Mouse (Mus musculus): ENCODE measurements around the gene P2ry2. TPM values are rescaled to one million over a fixed set of nuclear protein-coding genes. Genes with fewer than 3 reads are reported as not detected.
A peak's percentile ranks its signal among the peaks of the same experiment; 100 is the strongest.

Gene P2ry2
- total RNA-seq, 2 experiments from 2014 or later, result 19.5 to 20.1 TPM

- peak in 1 of 2 experiments; percentile 50 for DNase-seq
Measured at GRCm38 (mm10) chr7:101027623-101028443, 15.2 kb upstream of the P2ry2 start.

- DNase-seq, result no peak
Measured at GRCm38 (mm10) chr7:101026836-101027235, 14.2 kb upstream of the P2ry2 start.

- DNase-seq, result no peak
Measured at GRCm38 (mm10) chr7:101017492-101017891, 4.8 kb upstream of the P2ry2 start.

GRCm38 (mm10) chr7:101017021-101017461 is 4.4 kb upstream of the P2ry2 start:
- no peak for DNase-seq

GRCm38 (mm10) chr7:101014985-101015384 is 2.3 kb upstream of the P2ry2 start:
- no peak for DNase-seq

DNA sequence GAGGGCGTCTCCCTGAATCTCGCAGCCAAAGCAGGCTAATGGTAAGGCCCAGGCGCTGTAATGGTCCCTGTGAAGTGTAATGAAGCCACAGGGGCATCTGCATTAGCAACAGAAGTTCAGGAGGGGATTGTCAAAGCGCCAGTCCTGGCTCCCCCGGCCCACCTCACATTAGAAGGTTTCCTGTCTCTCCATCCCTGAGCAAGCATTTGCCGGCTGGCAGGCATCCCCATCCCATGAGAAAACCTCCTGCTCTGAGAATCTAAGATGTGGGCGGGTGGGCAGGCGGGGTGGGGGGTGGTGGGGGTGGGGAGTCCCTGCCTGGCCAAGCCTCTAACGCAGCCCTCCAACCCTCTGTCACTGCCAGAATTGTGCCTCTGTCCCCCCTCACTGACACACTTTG is 1.4 kb upstream of the P2ry2 start:
- no peak for DNase-seq

GRCm38 (mm10) chr7:101011681-101012367 is 842 bp downstream of the P2ry2 start:
- peak; percentile 88 to 92 for DNase-seq

DNA sequence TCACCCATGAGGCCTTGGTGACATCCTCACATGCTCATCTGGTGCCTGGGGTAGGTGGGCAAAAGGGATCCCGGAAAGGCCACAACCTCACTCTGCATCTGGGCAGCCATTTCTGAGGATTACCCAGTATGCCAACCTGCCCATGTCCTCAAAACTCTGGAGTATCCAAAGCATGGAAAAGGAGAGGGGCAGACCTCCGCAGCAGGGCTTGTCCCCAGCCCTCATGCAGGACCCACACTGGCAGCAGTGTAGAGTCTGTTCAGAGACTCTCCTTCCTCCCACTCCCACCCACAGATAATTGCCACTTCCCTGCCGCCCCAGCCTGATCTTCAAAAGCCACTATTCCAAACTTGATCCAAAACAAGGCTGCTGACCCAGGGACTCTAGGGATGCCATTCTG is 1.9 kb downstream of the P2ry2 start:
- no peak for DNase-seq

- no peak for DNase-seq
Measured at GRCm38 (mm10) chr7:101006201-101006600, 6.5 kb downstream of the P2ry2 start.

GRCm38 (mm10) chr7:101005119-101005518 is 7.5 kb downstream of the P2ry2 start:
- DNase-seq, result no peak

DNA sequence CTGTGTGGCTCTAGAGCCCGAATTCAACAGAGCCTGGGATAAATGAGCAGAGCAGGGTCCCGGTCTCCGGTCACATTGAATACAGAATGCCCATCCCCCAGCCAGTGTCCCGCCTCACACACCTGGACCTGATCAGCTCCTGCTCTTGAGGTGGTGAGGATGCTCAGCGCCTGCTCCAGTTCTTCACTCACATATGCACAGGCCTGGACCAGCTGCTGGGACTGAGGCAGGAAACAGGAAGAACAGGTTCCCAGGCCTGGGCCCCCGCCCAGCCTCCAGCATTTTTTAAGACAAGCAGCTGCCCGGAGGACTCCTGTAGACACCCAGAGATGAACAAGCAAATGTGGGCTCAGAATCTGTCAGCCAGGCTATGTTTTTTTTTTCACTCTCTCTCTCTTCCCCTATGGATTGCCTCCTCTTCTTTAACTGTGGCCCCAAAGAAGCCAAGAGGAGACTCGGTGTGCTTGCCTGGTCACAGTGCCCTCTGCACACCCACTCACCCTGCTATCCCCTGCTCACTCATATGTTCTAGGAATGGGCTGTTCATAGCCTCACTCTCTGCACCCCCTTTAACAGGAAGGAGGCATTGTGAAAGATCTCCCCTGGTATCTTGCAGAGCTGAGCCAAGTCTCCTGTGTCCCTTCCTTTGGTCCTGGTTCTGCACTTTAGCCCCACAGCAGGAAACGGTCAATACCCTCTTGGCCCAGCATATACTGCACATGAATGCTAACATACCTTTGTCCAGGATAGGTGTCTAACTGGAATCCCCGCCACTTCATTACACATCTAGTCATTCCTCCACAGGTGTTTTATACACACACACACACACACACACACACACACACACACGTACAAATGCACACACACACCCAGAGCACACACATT is 9.0 kb downstream of the P2ry2 start:
- peak in 1 of 2 experiments; percentile 71 for DNase-seq

DNA sequence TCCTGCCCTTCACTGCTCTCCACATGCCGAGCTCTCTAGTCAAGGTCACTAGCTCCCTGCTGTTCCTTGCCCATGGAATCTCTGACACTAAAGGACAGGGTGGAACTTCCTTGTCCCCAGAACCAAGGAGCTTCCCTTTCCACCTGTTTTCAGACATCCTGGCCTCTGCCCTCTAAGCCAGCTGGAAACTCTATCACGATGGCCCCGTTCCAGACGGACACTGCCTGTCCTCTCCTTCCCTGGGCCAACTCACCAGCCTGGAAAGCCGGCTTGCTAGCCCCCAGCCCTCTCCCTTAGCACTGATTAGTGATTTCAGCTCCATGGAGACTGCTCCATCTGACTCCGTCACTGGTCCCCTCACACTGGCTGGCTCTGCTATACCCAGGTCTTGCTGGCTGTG is 10.4 kb downstream of the P2ry2 start:
- DNase-seq, result peak; percentile 79 to 89

- DNase-seq, result no peak
Measured at GRCm38 (mm10) chr7:100999623-101000022, 13.0 kb downstream of the P2ry2 start.

DNA sequence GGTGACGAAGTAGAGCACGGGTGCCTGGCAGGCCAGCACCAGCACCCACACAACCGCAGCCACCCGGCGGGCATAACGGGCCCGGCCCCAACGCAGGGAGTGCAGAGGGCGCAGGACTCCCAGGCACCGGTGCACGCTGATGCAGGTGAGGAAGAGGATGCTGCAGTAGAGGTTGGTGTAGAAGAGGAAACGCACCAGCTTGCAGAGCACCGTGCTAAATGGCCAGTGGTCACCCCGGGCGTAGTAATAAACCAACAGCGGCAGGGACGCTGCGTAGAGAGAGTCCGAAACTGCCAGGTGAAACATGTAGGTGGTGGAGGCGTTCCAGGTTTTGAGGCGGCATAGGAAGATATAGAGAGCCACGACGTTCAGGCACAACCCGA is 14.1 kb downstream of the P2ry2 start:
- no peak for DNase-seq

DNA sequence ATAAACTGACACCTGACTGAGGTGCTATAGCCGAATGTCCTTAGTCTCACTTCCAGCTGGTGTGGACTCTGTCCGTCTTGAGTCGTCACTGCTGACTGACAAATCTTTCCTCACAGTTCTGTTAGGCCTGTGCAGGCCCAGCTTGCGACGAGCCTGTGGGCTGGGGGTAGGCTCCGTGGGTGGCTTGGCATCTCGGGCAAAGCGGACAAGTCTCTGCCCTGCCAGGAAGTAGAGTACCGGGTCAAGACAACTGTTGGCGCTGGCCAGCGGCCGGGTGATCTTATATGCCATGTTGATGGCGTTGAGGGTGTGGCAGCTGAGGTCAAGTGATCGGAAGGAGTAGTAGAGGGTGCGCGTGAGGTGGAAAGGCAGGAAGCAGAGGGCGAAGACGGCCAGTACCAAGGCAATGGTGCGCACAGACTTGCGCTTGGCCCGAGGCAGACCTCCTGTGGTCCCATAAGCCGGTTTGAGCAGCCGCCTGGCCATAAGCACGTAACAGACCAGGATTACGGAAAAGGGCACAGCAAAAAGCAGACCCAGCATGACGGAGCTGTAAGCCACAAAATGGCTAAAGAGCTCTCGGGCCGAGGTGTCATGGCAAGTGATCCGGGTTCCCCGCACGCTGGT is 14.6 kb downstream of the P2ry2 start:
- DNase-seq, result no peak

- DNase-seq, result no peak
Measured at GRCm38 (mm10) chr7:100997215-100997614, 15.5 kb downstream of the P2ry2 start.

GRCm38 (mm10) chr7:100995951-100996350 is 16.7 kb downstream of the P2ry2 start:
- DNase-seq, result no peak

- DNase-seq, result peak in 1 of 2 experiments; percentile 70
Measured at GRCm38 (mm10) chr7:100995260-100995864, 17.3 kb downstream of the P2ry2 start.

- DNase-seq, result peak; percentile 88 to 91
Measured at GRCm38 (mm10) chr7:100993166-100993565, 19.5 kb downstream of the P2ry2 start.

DNA sequence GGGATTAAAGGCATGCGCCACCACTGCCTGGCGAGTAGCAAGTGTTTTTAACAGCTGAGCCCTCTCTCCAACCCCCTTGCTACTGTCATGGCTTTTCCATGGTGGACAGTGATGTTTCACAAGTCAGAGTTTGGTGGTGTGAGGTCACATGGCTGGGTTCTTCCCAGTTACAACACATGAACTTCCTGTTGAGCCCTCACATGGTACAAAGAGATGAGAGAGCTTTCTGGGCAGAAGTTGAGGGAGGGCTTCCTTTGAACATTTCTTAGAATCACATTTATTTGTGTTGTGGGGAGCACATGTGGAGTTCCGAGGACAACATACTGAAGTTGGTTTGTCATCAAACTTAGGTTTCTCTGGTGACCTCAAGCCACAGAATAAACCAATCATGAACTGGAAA is 20.7 kb downstream of the P2ry2 start:
- DNase-seq, result no peak

DNA sequence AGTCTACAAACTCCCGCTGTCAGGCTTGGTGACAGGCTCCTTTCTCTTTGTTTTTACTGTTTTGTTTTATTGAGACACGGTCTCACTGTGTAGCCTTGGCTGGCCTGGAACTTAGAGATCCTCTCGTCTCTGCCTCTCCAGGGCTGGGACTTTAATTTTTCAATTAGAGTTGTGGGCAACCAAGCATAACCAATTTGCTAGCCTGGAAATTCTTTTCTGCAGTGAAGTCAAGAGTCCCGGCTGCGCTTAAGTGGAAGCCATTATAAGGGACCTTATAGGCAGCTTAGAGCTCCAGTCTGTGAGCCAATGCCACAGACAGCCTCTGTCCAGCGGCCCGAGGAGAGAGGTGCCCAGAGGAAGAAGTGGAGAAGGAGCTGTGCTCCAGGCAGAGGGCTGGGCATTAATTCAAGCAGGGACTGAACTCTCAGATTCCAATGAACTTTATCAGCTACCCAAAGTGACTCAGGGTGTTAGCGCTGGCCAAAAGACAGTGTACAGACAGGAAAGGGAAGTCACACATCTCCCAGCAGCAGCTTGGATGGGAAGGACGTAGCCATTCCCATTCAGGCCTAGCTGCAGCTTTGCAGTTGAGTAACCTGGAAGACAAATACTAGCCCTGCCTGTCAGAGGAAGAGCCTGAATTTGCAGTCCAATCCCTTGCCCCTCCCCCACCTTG is 21.9 kb downstream of the P2ry2 start:
- peak; percentile 75 to 90 for DNase-seq
